Mouse (Mus musculus) heart, adult 18-20 months (tissue): ENCODE measurements at regions not wholly inside any gene's neighbourhood (a gene's known extent, or its start where the extent isn't known, plus 50 kb on each side); places are given as distances from the start of the nearest gene placed in this dataset.
A peak's percentile ranks its signal among the peaks of the same experiment; 100 is the strongest.

Experiments used
- DNase-seq, 2 experiments: peaks; one replicate each; pipeline ENCODE4 v3.0.0; 2021 to 2022; ENCODE audit warnings: mixed read lengths in 1 of 2

DNA sequence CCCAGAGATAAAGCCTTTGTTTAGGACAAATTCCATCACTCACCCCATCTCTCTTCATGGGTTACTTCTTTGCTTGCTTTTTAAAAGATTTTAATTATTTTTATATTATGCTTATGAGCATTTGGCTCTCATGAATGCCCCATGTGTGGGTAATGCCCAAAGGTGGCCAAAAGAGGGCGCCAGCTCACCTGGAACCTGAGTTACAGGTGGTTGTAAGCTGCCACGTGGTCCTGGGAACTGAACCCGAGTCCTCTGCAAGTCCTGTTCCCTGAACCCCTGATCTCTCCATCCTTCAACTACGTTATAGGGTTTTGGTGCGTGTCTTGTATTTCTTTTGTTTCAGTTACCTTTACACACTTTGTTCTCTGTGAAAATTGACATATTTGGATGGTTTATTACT is 460.2 kb downstream of the Rps24 start:
- no peak for DNase-seq

GRCm38 (mm10) chr14:24955891-24956410 is 469.0 kb downstream of the Rps24 start:
- no peak for DNase-seq

DNA sequence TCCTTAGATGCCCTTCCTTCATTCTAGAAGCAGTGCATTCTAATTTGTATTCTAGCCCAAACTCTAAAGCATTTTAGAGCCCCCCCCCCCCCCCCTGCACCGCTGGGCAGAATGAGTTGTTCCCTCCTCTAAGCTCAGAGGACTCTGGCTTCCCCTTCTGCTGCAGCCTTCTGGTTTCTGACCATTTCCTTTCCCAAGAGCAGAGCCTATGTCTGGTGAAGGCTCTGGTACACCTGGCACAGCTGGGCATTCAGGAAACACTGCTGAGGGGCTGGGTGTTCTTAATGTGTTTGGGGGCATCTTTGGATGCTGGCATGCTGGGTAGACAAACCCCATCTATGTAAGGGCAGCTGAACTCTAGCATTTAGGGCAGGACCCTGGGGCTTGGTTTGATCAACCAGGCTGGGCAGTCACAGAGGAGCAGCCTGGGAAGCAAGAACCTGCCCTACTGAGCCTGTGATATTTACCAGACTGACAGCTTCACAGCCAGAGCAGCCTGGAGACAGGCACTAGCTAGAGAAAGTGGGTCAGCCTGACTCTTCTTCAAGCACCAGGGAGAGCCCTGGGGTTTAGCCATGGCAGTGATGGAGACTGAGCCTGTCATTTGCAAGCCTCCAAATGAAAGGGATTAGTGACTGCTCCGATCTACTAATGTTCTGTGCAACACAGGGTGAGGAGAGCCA is 469.7 kb downstream of the Rps24 start:
- DNase-seq, result no peak

DNA sequence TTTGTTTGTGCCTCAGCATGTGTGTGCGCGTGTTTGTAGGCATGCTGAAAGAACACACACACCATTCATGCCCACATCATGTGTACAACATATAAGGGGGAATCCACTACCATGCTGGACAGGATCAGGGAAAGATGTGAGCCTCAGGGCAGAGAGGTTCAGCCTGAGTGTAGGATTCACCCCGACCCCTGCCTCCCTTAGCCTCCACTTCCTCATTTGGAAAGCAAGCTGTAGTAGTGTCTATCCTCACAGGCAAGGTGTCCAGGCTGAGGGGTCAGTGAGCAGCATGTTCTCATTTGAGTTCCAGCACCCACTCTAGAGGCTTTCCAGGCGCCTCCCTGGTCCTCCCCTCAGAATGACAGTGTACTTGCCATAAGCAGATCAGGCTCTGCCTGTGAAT is 470.5 kb downstream of the Rps24 start:
- DNase-seq, result no peak

- DNase-seq, result no peak
Measured at GRCm38 (mm10) chr14:24958821-24959220, 471.9 kb downstream of the Rps24 start.

DNA sequence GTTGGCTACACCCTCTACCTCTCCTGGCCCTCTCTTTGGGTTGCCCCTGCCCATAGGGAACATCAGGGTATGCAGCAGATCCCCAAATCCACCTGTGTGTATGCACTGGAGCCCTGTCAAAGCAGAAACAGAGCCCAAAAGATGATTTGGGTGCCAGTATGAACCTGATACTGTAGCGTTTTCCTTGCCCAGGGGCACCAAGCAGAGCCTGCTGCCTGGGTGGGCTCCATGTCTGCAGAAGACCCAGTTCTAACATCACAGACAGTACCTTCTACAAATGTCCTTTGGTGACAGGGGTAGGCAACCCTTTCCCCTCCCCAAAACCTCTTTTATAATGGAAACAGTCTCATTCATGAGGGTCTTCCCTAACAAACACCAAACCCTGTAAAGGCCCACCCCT is 472.5 kb downstream of the Rps24 start:
- no peak for DNase-seq

DNA sequence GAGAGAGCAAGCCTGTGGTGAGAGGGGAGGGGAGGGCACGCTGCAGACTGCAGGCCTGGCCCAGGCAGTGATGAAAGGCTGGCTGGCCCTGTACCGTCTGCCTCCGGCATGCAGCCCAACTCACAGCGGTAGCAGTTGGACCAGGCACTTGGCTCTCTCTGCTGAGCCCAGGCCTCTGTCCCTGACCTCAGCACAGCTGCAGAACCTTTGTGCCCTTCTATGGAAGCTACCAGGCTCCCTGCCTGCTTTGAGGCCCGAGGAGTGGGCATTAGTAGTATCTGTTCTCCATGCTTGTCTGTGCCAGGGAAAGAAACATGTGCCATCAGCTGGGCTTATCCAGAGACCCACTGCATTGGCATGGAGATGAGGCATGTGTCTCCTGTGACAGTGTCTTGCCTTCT is 473.2 kb downstream of the Rps24 start:
- DNase-seq, result peak; percentile 48 to 68

DNA sequence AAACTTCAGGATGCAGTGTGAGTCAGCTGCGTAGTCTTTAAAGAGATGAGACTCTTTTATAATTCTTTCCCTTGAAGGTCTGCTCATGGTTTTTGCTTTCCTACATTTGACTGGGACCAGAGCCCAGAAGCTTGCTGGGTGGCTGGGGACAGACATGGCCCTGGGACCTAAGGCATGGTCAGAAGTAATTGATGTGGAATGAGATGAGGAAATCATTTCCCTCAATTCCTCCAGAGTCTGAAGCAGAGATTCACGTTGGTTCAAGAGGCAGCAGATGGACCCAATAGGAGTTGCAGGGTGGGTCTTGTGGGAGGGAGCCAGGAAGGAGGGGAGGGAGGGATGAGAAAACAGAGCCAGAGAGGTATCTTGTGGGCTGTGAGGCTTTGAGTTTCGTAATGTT is 473.9 kb downstream of the Rps24 start:
- peak; percentile 10 to 14 for DNase-seq

GRCm38 (mm10) chr14:24961721-24962120 is 474.8 kb downstream of the Rps24 start:
- DNase-seq, result no peak

DNA sequence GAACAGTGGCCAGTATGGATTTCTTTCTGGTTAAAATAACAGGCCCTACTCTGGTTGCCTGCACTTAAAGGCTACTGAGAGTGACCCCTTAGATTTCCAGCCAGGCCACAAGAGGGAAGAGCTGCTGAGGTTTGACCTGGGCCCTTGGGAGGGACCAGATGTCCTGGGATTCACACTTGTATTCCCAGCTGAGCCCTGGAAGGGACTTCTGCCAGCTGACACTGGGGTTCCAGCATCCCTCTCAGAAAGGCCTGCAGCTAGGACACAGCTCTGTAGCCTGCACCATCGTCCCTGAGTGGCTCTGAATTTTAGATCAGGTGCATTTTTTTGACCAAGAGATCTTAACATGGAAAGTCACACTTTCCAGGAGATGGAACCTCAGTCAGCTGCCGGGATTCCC is 482.7 kb downstream of the Rps24 start:
- no peak for DNase-seq

- no peak for DNase-seq
Measured at GRCm38 (mm10) chr14:24972357-24972756, 485.4 kb downstream of the Rps24 start.

DNA sequence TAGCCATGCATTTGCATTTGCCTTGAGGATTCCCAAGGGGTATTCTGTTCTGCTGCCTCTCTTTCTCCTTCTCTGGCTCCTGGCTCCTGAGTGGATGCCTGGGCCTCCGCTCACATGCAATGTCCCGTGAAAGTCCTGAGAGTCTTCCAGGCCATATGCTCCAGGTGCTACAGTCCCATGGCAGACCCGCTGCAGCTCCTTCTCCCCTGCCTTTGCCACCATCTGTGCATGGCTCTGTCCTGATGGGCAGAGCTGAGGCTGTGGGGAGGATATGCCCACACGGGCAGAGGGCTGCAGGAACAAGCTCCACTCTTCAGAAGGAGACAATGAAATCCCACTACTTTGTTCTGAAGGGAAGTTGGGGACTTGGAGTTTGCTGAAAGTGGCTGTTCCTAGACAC is 485.9 kb upstream of the Zmiz1 start:
- DNase-seq, result no peak

- no peak for DNase-seq
Measured at GRCm38 (mm10) chr14:24973591-24973990, 485.4 kb upstream of the Zmiz1 start.

DNA sequence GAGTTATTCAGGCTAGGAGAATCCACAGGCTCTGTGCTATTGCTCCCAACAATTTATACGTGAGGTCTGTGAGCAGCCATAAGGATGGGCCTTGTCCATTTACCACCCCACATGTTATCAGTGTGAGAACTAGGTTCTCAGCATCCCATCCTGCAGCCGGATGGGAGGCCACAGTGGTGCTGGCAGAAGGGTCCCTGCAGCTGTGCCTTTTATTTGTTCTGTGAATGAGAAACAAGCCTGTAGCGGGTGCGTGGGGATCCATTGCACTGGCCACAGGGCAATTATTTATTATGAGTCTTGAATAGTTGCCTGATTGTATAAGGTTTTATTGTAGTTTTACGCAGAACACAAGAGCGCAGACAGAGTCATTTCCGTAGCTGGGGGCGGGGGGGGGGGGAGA is 476.5 kb upstream of the Zmiz1 start:
- DNase-seq, result no peak

DNA sequence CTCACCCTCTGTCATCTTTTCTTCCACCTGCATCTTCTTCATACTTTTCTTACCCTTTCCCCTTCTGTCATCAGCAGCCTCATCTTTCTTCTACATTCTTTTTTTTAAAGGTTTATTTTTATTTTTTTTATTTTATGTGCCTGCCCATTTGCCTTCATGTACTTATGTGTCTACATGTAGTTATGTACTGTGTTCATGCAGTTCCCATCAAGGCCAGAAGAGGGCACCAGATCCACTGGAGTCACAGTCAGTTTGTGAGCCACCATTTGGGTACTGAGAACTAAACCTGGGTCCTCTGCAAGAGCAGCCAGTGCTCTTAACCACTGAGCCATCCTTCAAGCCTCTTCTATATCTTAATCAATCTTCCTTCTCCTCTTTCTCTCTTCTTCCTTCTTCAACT is 475.7 kb upstream of the Zmiz1 start:
- peak in 1 of 2 experiments; percentile 10 for DNase-seq

DNA sequence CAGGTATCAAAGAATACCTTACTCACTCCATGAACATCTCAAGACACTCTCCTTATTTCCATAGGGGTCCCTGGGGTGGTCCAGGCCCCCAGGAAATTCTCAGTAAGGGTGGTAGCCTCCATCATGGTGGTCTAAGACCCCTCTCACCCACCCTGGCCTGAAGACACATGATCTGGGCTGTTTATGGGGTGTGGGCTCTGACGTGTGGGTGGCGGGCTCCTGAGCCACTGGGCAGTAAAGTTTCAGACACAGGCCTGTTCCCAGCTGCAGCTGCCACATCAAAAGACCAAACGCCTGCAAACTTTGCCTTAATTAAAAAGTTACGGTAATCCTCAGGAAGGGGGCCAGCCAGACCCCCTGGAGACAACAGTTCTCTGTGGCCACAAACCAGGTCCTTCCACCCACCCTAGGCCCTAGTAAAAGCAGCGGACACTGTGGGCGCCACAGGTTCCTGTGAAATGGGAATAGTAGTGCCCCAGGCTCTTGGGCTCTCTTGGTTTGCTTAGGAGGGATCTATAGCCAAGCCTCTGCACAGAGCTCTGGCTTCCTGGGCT is 473.1 kb upstream of the Zmiz1 start:
- DNase-seq, result no peak

GRCm38 (mm10) chr14:24986404-24986803 is 472.6 kb upstream of the Zmiz1 start:
- DNase-seq, result no peak

DNA sequence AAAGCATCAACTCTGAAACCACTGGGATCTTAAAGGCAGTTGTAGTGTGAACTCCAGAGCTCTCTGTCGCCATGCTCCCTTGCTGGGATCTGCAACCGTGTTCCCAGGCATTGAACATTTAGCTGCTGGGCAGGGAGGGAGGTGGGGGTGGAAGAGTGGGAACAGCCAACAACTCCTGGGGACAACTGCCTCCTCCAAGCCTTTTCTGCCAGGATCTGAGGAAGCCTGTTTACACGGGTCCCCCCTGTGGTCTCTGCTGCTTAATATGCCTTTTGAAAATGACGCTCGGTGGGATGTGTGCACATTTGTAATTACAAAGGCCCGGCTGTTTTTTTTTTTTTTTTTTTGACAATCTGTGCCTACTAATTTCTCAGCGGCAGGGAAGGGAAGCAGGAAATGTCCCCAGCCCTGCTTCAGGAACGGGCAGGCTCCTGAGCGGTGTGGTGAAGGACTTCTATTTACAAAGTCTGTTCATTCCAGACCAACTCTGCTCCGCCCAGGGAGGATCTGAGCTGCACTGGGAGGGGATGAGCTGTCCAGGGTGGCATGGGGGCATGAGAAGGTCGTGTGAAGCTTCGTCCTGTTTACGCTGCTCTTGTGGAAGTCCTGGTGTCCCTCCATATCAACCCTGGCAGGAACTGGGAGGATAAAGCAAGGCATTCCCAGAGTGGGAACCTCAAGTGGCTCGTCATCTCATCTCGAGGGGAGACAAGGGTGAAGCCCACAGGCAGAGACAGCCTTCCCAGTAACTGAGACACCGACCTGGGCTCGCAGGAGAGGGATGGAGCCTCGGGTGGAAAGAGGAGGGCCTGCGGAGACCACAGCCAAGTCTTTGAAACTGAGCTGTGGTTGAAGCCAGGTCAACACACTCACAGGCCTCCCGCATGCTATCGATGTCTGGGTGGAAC is 465.0 kb upstream of the Zmiz1 start:
- DNase-seq, result no peak

GRCm38 (mm10) chr14:24995226-24995625 is 463.8 kb upstream of the Zmiz1 start:
- DNase-seq, result no peak

DNA sequence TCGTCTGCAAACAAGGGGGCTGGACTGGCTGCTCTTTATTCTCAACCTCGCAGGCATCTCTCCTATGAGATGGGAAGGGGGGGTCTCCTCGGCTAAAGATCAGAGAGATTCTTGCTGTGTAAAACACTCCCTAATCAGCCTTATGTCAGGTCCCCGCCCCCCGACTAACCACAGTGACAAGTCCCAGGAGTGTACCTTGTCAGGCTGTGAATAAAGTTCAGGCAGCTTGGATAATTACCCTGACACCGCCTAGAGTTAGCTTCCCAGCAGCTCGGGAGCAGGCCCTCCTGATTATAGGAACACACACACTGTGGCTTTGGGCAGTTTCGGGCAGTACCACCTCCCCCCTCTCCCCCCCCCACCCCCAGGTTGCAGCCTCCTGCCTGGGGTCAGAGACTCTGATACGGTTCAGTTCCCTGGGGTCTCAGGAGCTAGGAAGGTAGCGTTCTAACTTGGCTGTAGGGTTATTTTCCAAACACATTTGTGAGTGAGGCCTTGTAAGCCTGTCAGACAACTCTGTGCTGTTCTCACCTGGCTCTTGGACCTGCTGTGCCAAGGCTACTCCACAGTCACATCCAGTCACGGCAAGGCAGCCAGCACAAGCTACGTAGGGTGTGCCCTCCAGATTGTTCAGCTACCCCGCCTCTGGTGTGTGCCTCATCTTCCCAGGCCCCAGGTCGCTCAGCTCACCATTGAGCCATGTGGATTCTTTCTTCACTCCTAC is 461.0 kb upstream of the Zmiz1 start:
- DNase-seq, result no peak

DNA sequence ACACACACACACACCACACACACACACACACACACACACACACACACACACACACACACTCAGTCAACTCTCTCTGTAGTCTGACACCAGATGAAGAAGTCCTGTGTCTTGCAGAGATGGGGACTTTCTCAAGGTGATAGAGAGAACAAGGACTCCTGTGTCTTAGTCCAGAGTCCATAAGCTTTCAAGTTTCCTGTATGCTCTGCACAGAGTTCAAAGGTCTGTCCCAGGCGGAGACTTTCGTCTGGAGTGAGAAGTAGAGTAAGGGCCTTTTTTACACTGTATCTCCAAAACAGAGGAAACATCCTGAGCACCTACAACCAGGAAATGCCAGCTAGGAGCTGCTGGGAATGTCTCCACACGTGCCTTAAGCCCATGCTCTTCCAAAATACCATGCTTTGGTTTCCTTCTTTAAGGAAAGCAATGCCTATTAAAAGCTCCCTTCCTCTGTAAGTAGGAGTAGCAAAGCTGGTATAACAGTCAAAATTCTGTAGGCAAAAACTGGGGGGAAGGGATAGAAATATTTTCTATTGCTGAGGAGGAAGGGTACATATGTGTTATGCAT is 459.9 kb upstream of the Zmiz1 start:
- DNase-seq, result no peak
